Comparison of ENCODE assay signal across 10 mouse cellular contexts in genomic region chr2:73005611-73006515, GRCm38 (mm10). TPM values are rescaled to one million over a fixed set of nuclear protein-coding genes. Genes with fewer than 3 reads are reported as not detected.
DNase-seq lines count a peak whose midpoint lies in the region; ATAC-seq and TF ChIP-seq lines count a peak whose summit lies in the region.
"Had no signal": no experiment of that assay in that cellular context is flagged by ENCODE, and none has a peak within 500 bp of the region (broad histone marks: within the 10 kb centered on the region; RNA-seq: fewer than 3 reads in every experiment).

No protein-coding gene starts in this region.

- peak; percentile 39 to 48 for DNase-seq in heart, adult 18-20 months
- no peak for DNase-seq in heart, adult 8-10 months (ENCODE audit: low spot score)
- DNase-seq in adrenal gland, postnatal 25 days, result no peak
- no peak for DNase-seq in kidney, postnatal 25 days
- DNase-seq in natural killer cell, adult 2 months (ENCODE audit: low spot score in 2 of 2), result no peak

- H3K27ac ChIP-seq in ES-Bruce4 (ENCODE audit: insufficient read depth, low read length), result peak overlapping the region; percentile 31
- peak overlapping the region; percentile 98 for H3K27ac ChIP-seq in embryonic fibroblast, embryonic 13.5 days (ENCODE audit: insufficient read depth, low read length)
- H3K27ac ChIP-seq in liver, embryonic 16.5 days (ENCODE audit: low read length), result peak overlapping the region; percentile 2

- peaks cover 4% of the 10 kb centered on the region for H3K9me3 ChIP-seq in ES-Bruce4 (replicated peaks; ENCODE audit: control insufficient read depth, insufficient read depth, low read length, poor library complexity, severe bottlenecking)
- no peaks in the 10 kb centered on the region for H3K9me3 ChIP-seq in liver, embryonic 16.5 days (replicated peaks; ENCODE audit: control insufficient read depth, low read length)

- TF ChIP-seq EP300 in ES-Bruce4 (IDR thresholded peaks at IDR 0.05; ENCODE audit: insufficient read depth, low read depth, low read length), result no peak

- no peak for TF ChIP-seq POLR2A in ES-Bruce4 (IDR thresholded peaks at IDR 0.05; ENCODE audit: insufficient read depth, low read length)
- no peak for TF ChIP-seq POLR2A in embryonic fibroblast, embryonic 13.5 days (IDR thresholded peaks at IDR 0.05; ENCODE audit: low read depth, low read length)

- H3K9ac ChIP-seq in ES-Bruce4 (ENCODE audit: low read depth, poor library complexity, severe bottlenecking), result no peak overlapping the region
- no peak overlapping the region for H3K9ac ChIP-seq in liver, embryonic 16.5 days (ENCODE audit: low read depth, low read length)

- H3K4me3 ChIP-seq in ES-Bruce4 (ENCODE audit: low read depth, low read length), result no peak overlapping the region
- H3K4me3 ChIP-seq in embryonic fibroblast, embryonic 13.5 days (ENCODE audit: insufficient read depth, low read length), result no peak overlapping the region
- H3K4me3 ChIP-seq in liver, embryonic 16.5 days (ENCODE audit: low read depth, low read length), result no peak overlapping the region

- no peak overlapping the region for H3K4me2 ChIP-seq in liver, embryonic 16.5 days (ENCODE audit: low read depth, low read length)

- ATAC-seq in liver, embryonic 16.5 days (ENCODE audit: low read depth), result no peak
- ATAC-seq: forebrain, embryonic 16.5 days had no signal

- 28% methylated on average over 3 of the region's 3 CpGs for WGBS in liver, embryonic 16.5 days (ENCODE audit: insufficient replicate concordance)

- no peak for TF ChIP-seq CTCF in ES-Bruce4 (IDR thresholded peaks at IDR 0.05; ENCODE audit: low read depth, low read length)
- no peak for TF ChIP-seq CTCF in embryonic fibroblast, embryonic 13.5 days (IDR thresholded peaks at IDR 0.05; ENCODE audit: borderline replicate concordance, insufficient read depth, low read length)

- H3K36me3 ChIP-seq in ES-Bruce4 (ENCODE audit: control insufficient read depth, insufficient read depth, low read length, poor library complexity, severe bottlenecking), result no peaks in the 10 kb centered on the region
- no peaks in the 10 kb centered on the region for H3K36me3 ChIP-seq in liver, embryonic 16.5 days (ENCODE audit: control insufficient read depth, insufficient read depth)

- H3K4me1 ChIP-seq in ES-Bruce4 (ENCODE audit: control insufficient read depth, insufficient read depth, low read length), result peaks cover 2% of the 10 kb centered on the region
- H3K4me1 ChIP-seq in embryonic fibroblast, embryonic 13.5 days (ENCODE audit: control insufficient read depth, insufficient read depth, low read length), result peaks cover 11% of the 10 kb centered on the region
- peaks cover 51% of the 10 kb centered on the region for H3K4me1 ChIP-seq in liver, embryonic 16.5 days (ENCODE audit: control insufficient read depth, low read depth, low read length)

- no peaks in the 10 kb centered on the region for H3K27me3 ChIP-seq in ES-Bruce4 (ENCODE audit: control insufficient read depth, insufficient read depth, low read length, poor library complexity, severe bottlenecking)
- H3K27me3 ChIP-seq in liver, embryonic 16.5 days (ENCODE audit: control insufficient read depth, insufficient read depth, low read depth, low read length), result no peaks in the 10 kb centered on the region

RNA-seq across cellular contexts. Expression of gene Gm11084, which starts 19.3 kb away (rescaled TPM):
- total RNA-seq in heart, adult 18-20 months (2021), result not detected
- total RNA-seq in heart, adult 8-10 months (2022), result not detected
- polyA plus RNA-seq in ES-Bruce4 (2011; ENCODE audit: insufficient read depth, insufficient read length, low read depth, missing spikeins), result not detected in 2 replicates
- not detected in 2 replicates for polyA plus RNA-seq in embryonic fibroblast, embryonic 13.5 days (2011; ENCODE audit: insufficient read length, low read depth, missing spikeins)
- not detected in 2 replicates for polyA plus RNA-seq in liver, embryonic 16.5 days (2015; fragmentation: Nextera tagmentation; extraction: Ambion mirVana)
- total RNA-seq in adrenal gland, postnatal 25 days (2021), result not detected in 2 replicates
- polyA plus RNA-seq: forebrain, embryonic 16.5 days; neural tube, embryonic 14.5 days had no signal

RNA-seq across cellular contexts. Expression of gene Sp3, which starts 25.6 kb away (rescaled TPM):
- total RNA-seq in heart, adult 18-20 months (2021), result 10 to 100 TPM; 27.9 to 32.9 TPM
- 10 to 100 TPM; 31.0 to 34.0 (median 32.0) TPM for total RNA-seq in heart, adult 8-10 months (2022)
- 98.0 and 102 TPM in 2 replicates for polyA plus RNA-seq in ES-Bruce4 (2011; ENCODE audit: insufficient read depth, insufficient read length, low read depth, missing spikeins)
- 76.5 and 92.7 TPM in 2 replicates for polyA plus RNA-seq in embryonic fibroblast, embryonic 13.5 days (2011; ENCODE audit: insufficient read length, low read depth, missing spikeins)
- polyA plus RNA-seq in liver, embryonic 16.5 days (2015; fragmentation: Nextera tagmentation; extraction: Ambion mirVana), result 30.9 and 33.3 TPM in 2 replicates
- 68.4 and 70.6 TPM in 2 replicates for total RNA-seq in adrenal gland, postnatal 25 days (2021)

Comparison
In these comparisons a context has a peak if more than half of its experiments do, and no peak if none do; other contexts are left out.
1. DNase-seq: peak in heart, adult 18-20 months (2 of 2); none in heart, adult 8-10 months (single experiment), adrenal gland, postnatal 25 days (single experiment), kidney, postnatal 25 days (0 of 2) and natural killer cell, adult 2 months (0 of 2).
2. H3K27ac ChIP-seq: peak in every context shown above with its lines; median percentile 98 in embryonic fibroblast, embryonic 13.5 days; 31 in ES-Bruce4; 2 in liver, embryonic 16.5 days.